Mouse (Mus musculus) frontal cortex, postnatal 25 days (tissue): Measurements from ENCODE around the gene Slc6a8.
A peak's percentile ranks its signal among the peaks of the same experiment; 100 is the strongest.

ENCODE experiments used
- DNase-seq, 2 experiments: peaks; one replicate each; pipeline ENCODE4 v3.0.0; 2022; ENCODE audit warnings: low spot score in 2 of 2

Slc6a8 gene

DNA sequence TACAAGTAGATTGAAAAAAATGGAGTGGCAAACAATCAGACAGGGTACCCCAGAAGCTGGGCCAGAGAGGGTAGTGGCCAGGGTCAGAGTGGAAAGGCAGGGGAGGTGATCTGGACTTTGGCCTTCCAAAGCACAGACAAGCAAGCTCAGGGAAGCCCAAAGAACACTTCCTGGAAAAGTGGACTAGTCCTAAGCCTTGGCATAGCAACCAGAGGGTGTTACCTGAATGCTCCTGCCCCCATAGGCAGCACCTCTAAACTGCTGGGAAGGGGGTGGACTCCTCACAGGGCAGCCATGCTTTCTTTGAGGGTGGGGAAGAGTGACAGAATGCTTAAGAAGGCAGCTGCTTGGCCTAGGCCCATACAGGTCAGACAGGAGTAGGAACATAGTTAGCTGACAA is 12.0 kb downstream of the Slc6a8 start:
- DNase-seq = no peak

DNA sequence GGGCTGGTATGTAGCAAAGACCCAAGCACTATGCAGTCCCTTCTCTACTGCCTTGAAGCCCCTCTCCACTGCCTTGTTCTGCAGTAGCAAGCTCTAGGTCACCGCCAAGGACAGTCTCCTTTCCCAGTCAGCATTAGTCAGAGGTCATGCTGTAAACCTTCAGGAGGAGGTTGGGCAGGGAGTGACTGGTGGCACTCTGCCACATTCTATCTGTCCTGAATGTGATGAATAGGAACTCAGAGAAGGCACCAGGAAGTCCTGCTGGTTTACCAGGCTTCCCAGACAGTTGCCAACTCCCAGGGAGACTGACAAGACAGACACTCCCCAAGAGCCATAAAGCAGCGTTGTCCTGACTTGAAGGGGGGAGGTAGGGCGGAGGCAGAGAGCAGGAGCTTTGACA is 12.7 kb downstream of the Slc6a8 start:
- no peak for DNase-seq

- no peak for DNase-seq
Observed at GRCm38 (mm10) chrX:73690917-73691629, 18.1 kb downstream of the Slc6a8 start.

- DNase-seq = no peak
Observed at GRCm38 (mm10) chrX:73700472-73700871, 27.5 kb downstream of the Slc6a8 start.

- DNase-seq = no peak
Observed at GRCm38 (mm10) chrX:73715476-73716108, 42.6 kb downstream of the Slc6a8 start.

- peak; percentile 76 to 79 for DNase-seq
Observed at GRCm38 (mm10) chrX:73716109-73716661, 43.2 kb downstream of the Slc6a8 start, which contains the start of the genes Bcap31 and Abcd1. TSS of gene Bcap31 (minus strand) at chrX:73716175. TSS of gene Abcd1 (plus strand) at chrX:73716597.

GRCm38 (mm10) chrX:73716709-73717545 is 44.0 kb downstream of the Slc6a8 start:
- peak in 1 of 2 experiments; percentile 10 for DNase-seq

DNA sequence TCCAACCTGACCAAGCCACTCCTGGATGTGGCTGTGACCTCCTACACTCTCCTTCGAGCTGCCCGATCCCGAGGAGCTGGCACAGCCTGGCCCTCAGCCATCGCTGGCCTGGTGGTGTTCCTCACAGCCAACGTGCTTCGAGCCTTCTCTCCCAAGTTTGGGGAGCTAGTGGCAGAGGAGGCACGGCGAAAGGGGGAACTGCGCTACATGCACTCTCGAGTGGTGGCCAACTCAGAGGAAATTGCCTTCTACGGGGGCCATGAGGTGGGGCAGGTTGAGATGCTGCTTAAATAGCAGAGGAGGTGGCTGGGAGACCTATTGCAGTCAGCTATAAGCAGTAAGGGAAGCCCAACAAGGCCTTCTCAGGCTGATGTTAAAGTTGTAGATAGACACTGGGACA is 44.7 kb downstream of the Slc6a8 start:
- no peak for DNase-seq

DNA sequence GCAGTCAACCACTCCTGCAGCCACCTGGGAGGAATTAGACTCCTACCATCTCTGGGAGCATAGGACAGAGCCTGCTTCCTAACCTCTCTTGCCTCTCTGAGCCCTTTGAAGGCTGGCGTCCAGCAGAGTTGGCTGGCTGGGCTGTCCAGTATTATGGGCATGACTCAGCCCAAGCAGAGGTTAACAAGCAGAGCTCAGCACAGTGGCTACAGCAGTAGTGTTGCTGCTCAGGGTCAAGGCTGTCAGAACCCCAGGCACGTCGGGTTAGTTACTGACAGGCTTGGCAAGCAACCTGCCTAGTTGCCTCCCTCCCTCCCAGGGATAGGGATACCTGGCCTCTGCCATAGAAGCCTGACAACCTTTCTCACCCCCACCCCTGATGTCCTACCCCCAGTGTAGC is 45.3 kb downstream of the Slc6a8 start:
- no peak for DNase-seq

DNA sequence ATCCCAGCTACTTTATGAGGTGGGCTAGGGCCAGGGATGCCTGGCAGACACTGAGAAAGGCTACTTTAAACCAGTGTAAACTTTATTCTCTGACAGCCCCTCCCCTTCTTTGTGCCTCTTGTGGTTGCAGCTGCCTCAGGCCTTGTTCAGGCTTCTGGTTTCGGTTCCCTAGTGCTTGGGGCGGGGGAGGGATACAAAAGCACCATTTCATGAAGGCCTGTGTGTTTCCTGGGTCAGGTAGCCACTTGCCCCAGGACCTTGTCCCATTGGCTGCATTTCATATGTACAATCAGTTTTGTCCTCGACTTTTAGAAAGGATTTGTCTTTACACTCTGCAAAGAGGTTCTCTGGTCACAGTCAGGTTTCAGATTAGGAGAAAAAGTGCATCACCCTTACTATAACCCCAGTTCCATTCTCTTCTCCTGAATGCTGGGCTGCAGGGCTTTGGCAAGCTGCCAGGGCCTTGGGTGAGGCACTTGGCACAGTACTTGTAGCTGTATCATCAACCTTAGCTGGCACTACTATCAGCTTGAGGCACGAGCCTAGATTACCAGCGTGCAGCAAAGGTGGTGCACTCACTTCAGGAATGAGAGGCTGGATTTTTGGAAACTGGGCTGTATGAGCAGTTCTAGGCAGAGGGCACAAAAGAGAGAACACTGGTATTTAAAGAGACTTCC is 45.9 kb downstream of the Slc6a8 start:
- DNase-seq = no peak

GRCm38 (mm10) chrX:73730908-73731307 is 58.0 kb downstream of the Slc6a8 start:
- no peak for DNase-seq
